Mouse (Mus musculus) cerebellum, adult 9-10 months (tissue): ENCODE results near the gene Stx18.

Experiments used
- DNase-seq: peaks from one replicate; pipeline ENCODE4 v3.0.0; 2022

Gene Stx18

DNA sequence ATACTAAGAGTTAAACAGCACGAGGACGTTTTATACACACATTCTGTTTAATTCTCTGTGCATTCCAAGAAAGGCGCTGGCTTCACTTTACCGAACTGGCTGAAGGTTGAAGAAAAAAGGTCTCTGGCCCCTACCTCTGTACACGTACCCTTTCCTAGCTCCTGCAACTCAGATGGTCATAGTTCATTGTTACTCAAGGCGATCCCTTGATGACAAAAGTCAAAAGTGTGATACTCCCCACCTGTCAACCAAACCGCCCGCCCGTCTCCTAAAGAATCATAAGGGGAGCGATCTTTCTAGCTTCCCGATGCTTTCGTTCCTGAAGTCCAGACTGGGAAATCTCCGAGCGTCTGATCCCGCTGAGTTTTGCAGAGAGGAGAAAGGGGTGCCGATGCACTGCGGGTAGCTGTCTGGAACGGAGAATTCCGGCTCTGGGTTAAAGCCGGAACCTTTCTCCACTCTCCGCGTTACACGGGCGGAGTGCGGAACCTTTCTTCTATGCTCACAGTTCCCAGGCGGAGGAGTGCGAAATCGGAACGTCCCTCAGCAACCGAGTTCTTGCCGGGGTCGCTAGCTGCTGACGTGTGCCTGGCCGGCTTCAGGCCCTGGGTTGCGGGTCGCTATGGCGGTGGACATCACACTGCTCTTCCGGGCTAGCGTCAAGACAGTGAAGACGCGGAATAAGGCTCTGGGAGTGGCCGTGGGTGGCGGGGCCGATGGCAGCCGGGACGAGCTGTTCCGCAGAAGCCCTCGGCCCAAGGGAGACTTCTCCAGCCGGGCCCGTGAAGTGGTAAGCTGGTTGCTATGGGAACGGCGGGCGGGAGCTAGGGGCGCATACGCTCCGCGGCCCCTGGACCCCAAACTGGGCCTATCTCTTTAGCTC is at the start of gene Stx18:
Gene Stx18 (plus strand): TSS at position 33 of the 883 bp plus-strand sequence.
- DNase-seq, result peak; percentile 84

- no peak for DNase-seq
Measured at GRCm38 (mm10) chr5:37992346-37992745, 46.2 kb upstream of the Stx18 start.

DNA sequence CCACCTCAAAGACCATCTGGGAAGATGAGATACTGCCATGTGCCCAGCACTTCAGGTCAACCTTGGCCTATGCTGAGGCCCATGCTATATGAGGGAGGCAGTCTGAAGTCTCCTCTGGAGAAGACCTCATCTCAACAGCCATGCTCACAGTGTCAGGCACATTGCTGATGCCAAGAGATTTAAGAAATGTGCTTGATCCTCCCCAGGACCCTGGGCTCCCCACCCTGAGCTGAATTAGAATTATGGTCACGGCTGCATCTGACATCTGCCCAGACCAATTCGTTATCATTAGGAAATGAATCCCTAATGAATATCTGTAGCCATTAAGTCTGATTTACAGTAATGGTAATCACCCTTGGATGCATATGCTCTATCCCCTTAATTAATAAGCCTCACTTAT is 39.7 kb upstream of the Stx18 start:
- DNase-seq, result no peak

- DNase-seq, result no peak
Measured at GRCm38 (mm10) chr5:38002573-38002972, 36.0 kb upstream of the Stx18 start.

DNA sequence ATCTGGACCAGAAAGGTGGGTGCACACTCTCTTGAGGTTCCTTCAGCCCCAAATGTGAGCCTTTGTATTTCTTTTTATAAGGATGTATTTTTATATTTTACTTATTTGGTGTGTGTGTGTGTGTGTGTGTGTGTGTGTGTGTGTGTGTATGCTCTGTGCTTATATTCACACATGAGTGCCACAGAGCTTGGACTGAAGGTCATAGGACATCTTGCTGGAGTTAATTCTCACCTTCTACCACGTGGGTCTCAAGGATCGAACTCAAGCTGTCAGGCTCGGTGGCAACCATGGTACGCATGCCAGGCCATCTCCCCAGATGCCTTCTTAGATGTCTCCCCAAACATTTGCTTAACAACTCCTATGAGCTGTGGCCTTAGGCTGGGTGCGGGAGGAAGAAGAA is 33.8 kb upstream of the Stx18 start:
- no peak for DNase-seq

- no peak for DNase-seq
Measured at GRCm38 (mm10) chr5:38006415-38007347, 31.9 kb upstream of the Stx18 start.

- no peak for DNase-seq
Measured at GRCm38 (mm10) chr5:38009071-38009470, 29.5 kb upstream of the Stx18 start.

DNA sequence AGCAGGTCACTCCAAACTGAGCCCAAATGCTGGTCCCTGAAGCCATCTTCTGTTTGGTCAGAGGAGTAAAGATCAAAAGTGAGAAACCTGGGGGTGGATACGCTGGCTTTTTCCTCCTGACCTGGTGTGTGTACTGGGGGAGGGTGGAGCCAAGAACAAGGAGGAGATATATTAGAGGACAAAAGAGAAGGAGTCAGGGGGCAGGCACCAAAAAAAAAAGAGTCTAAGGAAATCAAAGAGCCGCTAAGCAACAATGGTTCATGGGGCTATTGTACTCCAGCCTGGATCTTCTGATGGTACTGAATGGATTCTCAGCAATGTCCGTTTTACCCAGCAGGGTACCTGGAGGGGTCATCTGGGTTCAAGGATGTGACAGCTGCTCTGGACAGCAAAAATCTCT is 23.6 kb upstream of the Stx18 start:
- no peak for DNase-seq

- DNase-seq, result no peak
Measured at GRCm38 (mm10) chr5:38016945-38017344, 21.6 kb upstream of the Stx18 start.

- DNase-seq, result no peak
Measured at GRCm38 (mm10) chr5:38027656-38028055, 10.9 kb upstream of the Stx18 start.

DNA sequence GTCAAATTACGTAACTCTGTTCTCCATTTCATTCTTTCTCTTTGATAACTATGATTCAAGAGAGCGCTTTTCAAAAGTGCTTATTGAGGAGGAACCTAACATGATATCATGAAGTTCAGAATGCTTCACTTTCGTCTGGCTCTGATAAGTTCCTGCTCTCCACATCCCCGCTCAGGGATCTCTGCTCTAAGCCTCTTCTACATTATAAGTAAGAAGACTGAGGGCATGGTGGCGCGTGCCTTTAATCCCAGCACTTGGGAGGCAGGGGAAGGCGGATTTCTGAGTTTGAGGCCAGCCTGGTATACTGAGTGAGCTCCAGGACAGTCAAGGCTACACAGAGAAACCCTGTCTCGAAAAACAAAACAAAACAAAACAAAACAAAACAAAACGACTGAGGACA is 268 bp upstream of the Stx18 start:
- DNase-seq, result peak; percentile 30

DNA sequence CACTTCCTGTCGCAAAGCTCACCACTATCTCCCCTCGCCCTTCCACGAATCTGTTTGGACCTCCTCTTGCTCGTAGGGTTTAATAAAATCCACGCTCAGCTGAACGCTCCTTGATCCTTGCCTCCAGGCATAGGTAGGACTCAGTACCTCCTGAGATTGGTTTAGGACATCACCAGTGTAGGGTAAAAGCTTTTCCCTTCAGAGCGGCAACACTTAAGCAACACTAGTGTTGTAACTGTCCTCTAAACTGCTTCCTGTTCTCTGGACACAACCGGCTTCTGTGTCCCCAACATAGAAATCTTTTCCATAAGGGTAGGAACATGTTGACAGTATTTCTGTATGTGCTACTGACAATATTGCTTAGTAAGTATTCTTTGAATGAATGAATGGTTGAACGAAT is 1.3 kb downstream of the Stx18 start:
- DNase-seq, result no peak

GRCm38 (mm10) chr5:38044923-38045322 is 6.4 kb downstream of the Stx18 start:
- no peak for DNase-seq

DNA sequence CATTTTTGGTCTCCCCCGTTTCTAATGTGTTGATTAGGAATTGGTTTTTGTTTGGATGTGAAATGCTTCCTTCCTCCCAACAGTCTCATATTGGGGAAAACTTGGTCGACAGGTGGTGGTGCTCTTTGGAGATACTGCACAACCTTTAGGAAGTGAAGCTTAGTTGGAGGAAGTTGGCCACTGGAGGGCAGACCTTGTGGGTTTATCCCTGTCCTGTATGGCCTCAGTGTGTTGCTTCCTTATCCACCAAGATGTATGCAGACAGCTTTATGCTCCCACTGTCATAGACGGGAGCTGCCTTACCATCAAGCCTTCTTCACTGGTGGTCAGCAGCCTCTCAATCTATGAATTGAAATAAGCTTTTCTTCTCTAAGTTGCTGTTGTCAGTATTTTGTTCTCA is 9.6 kb downstream of the Stx18 start:
- no peak for DNase-seq

GRCm38 (mm10) chr5:38061051-38061450 is 22.5 kb downstream of the Stx18 start:
- DNase-seq, result no peak

GRCm38 (mm10) chr5:38062709-38063108 is 24.2 kb downstream of the Stx18 start:
- no peak for DNase-seq

- DNase-seq, result no peak
Measured at GRCm38 (mm10) chr5:38063339-38063738, 24.8 kb downstream of the Stx18 start.

DNA sequence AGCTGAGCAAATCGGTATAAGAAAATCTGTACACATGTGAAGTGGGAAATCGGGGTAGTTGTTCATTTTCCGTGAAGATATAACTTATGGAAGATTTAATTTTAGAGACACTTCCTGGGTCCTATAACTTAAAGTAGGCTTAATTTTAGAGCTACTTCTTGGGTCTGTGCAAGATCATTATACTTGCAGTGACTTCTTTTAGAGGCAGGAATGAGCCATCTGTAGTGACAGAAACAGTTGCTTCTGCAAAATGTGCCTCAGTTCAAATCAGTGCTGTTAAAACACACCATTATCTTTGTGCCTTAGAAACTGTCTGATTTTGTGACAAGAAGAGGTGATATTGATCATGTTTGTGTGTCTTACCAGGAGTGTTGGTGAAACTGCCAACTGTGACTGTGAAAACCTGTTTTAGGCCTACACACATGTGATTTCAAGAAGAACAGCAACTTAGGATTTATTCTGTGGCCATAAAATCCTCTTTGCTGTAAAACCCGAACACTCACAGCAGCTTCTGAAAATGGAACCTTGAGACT is 25.6 kb downstream of the Stx18 start:
- no peak for DNase-seq

DNA sequence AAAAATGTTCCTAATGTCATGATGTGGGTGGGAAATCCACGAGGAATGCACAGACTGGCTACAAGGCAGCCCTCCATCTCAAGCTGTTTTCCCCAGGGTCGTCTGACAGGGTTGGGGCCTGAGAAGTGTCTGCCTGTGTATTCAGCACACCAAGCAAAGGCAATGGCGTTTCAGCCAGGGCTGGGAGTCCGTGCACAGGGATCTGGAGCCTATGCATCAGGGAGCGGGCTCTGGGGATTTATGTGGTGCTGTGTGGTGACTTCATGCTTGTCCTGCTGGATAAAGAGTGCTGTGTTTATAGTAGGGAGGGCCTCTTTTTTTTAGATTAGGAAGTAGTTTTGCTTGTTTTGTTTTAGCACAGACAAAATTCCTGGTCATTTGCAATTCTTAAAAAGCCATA is 26.2 kb downstream of the Stx18 start:
- DNase-seq, result no peak

DNA sequence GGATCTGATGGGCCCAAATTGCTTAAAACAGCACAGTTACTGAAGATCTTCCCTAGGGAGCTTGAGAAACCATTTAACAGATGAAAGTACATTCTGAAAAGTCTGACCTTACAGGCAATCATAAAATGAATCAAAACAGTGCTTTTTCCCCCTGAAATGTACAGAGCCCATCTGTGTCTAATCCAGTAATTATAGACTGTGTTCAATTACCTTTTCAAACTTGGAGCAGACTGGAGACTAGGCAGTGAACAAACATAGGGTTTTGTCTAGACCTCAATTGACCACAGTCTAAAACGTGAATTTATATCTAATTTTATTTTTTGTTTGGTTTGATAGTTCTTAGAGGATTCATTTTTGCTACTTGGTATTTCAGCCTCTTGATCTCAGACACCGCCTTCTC is 26.9 kb downstream of the Stx18 start:
- DNase-seq, result no peak

DNA sequence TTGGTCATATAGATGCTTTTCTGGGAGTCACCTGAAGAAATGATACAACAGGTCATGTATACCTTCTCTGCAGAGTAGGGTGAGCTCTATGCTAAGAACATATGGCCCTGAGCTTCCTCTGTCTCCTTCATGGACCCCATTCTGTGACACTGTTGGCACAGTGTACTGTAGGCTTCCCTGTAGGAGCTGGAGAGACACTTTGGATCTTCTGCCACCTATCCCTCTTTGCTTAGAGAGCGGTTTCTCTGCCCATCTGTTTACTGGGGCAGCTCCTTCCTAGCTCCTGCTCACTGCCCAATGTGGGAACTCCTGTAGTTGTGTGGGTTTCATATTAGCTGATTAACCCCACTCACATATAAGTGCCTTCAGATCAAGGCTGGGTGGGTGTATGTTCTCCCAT is 28.1 kb downstream of the Stx18 start:
- DNase-seq, result peak; percentile 65

DNA sequence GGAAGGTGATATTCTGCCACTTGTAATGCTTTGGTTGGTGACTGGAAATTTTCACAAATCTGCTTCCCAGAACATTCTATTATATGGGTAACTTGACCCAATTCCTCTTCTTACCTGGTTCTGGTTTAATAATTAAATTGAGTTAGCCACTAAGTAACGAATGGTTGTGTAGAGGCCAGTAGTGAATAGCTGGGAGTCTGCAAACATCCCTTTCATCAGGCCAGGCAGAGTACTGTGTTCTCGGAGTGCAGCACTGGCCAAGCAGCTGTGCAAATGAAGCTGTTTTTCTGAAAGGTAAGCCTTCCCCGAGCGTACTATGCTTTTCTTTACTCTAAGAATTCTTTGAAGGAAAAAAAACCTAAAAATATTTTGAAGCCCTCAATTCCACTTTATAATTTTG is 37.8 kb downstream of the Stx18 start:
- DNase-seq, result no peak

DNA sequence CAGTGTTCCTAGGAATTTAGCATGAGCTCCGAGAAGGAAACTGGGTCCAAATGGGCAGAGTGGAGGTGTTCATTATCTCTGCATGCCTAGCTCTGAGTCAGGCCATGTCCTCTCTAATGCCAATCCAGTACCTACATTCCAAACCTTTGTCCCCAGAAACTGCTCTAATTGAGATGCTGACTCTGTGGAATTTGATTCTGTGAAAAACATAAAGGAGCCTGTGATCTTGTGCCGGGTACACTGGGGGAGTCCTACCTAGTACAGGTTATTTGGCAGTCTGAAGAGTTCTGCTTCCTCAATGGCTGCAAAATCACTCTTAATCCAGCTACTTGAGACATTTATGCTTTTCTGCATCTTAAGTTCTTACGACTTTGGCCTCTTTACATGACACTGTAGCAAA is 40.0 kb downstream of the Stx18 start:
- DNase-seq, result no peak

DNA sequence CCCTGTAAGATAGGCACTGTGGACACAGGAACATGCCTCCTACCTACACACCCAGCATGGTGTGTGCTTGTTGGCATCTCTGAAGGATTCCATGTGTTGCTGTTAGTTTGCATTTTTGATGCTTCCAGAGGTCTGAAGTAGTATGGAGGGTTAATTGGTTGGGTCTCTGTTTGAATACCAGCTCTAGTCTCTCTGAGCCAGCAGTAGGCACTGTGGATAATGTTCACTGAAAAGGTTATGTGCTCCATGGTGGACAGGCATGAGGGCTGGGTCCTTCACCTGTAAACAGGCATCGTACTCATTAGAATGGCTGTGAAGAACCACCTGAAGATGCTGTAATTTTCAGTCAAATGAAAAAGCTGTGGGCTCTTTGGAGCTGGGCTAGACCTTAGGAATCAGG is 41.9 kb downstream of the Stx18 start:
- DNase-seq, result no peak
